Mouse (Mus musculus) heart, adult 2 months (tissue): ENCODE results near the gene Top3b. TPM values are rescaled to one million over a fixed set of nuclear protein-coding genes. Genes with fewer than 3 reads are reported as not detected.

Experiments used
- DNase-seq, 2 experiments: peaks; one replicate each; pipeline ENCODE4 v3.0.0; 2021
- H3K27ac ChIP-seq: fragments of 200-600 bp; 2 replicates; pipeline ENCODE4 v1.8.1; 2022
- H3K27me3 ChIP-seq: fragments of 200-500 bp; 2 replicates; pipeline ENCODE4 v1.6.1; 2012; ENCODE audit warnings: mild to moderate bottlenecking, low read length, inconsistent platforms, mixed read lengths; ENCODE audit not compliant: control insufficient read depth, insufficient read depth
- H3K36me3 ChIP-seq: fragments of 200-500 bp; 2 replicates; pipeline ENCODE4 v1.6.1; 2012; ENCODE audit warnings: low read length, inconsistent platforms; ENCODE audit not compliant: control insufficient read depth, insufficient read depth
- H3K4me1 ChIP-seq: fragments of 200-500 bp; 2 replicates; pipeline ENCODE4 v1.6.1; 2011; ENCODE audit warnings: low read length; ENCODE audit not compliant: control insufficient read depth, insufficient read depth
- H3K4me3 ChIP-seq: fragments of 200-600 bp; 2 replicates; pipeline ENCODE4 v1.8.1; 2022
- H3K79me2 ChIP-seq: fragments of 200-500 bp; replicated peaks from 2 replicates; pipeline ENCODE4 v1.6.1; 2012; ENCODE audit warnings: mild to moderate bottlenecking, inconsistent platforms, low read length, moderate library complexity, mixed read lengths; ENCODE audit not compliant: control insufficient read depth, insufficient read depth
- H3K9ac ChIP-seq: fragments of 200-500 bp; 2 replicates; pipeline ENCODE4 v1.6.1; 2012; ENCODE audit warnings: low read depth, mild to moderate bottlenecking, control low read depth, inconsistent platforms, low read length, mixed read lengths
- CTCF ChIP-seq: fragments of 200-600 bp; IDR thresholded peaks from 2 replicates; pipeline ENCODE4 v1.8.1; 2022; ENCODE audit warnings: antibody characterized with exemption, mild to moderate bottlenecking, moderate library complexity
- EP300 ChIP-seq: fragments of 200-500 bp; IDR thresholded peaks from 2 replicates; pipeline ENCODE4 v1.6.1; 2011; ENCODE audit warnings: low read depth, low read length, control low read depth; ENCODE audit not compliant: insufficient read depth
- POLR2A ChIP-seq: fragments of 200-500 bp; IDR thresholded peaks from 2 replicates; pipeline ENCODE4 v1.6.1; 2011; ENCODE audit warnings: mild to moderate bottlenecking, low read depth, low read length, control low read depth; ENCODE audit not compliant: insufficient read depth
- WGBS: fragments of 180-500 bp; shearing (Covaris S2); methylation state at CpG from one replicate; pipeline ENCODE4 v1.1.7; 2018; 5-methylcytosine and 5-hydroxymethylcytosine counted together
- intact Hi-C: fragments of 180-260 bp; cut with DNase I; formaldehyde crosslinking; loops from one replicate; pipeline ENCODE4 v1.15.1; 2025
- polyA plus RNA-seq: library from polyadenylated mRNA; depleted of rRNA; stranded (reverse); fragments of >200 nt; gene quantifications from 2 replicates; pipeline ENCODE4 v1.2.3, GENCODE M21; 2012
- total RNA-seq, 2 experiments: library from RNA; stranded (reverse); gene quantifications; 2 replicates each; pipeline ENCODE4 v1.2.3; 2021

Gene Top3b
- total and polyA plus RNA-seq, 3 experiments = 23.7 to 38.1 (median 24.3) TPM

DNA sequence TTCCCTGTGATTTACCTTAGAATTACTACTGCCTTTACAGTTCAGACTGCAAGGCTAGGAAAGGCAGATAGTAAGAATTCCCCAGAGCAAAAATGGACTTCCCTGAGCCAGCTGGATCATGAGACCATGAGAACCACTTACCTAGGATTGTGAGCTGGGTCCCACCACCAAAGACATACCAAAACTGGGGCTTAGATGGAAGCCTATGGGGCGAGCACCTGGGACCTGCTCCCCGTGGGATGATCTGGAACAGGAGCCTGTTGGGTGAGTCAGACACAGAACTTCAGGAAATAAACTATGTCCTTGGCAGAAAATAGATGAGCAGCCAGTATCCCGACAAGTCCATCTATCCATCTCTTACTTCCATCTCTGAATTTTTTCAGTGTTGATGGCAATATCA, 8.2 kb upstream of the Top3b start:
- Histone ChIP-seq H3K36me3 (no peaks in the 10 kb centered on the region), H3K27me3 (no peaks in the 10 kb centered on the region), H3K4me3 (no peak overlapping the region), H3K4me1 (no peaks in the 10 kb centered on the region), H3K9ac (no peak overlapping the region), H3K79me2 (no peaks in the 10 kb centered on the region), H3K27ac (no peak overlapping the region)
- intact Hi-C loops = no loop called here
- TF ChIP-seq POLR2A = no peak
- no peak for TF ChIP-seq EP300
- no peak for TF ChIP-seq CTCF
- DNase-seq = no peak
- 61% methylated on average over 3 of the region's 3 CpGs for WGBS

DNA sequence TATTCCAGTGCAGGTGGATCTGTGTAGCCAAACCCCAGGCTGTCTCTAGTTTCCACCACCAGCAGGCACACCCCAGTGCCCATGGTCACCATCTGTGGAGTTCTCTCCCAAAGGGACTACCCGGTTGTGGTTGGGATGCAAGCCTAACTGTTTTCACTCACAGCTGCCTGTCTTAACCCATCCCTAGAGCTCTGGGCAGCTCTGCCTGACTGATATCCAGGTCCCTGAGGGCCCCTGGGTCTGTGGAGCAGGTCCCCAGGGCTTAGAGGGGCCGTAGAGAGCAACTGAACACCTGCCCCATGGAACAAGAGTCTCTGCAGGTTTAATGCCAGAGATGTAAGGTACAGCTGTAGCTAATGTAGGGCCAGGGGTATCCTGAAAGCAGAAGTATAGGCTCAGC, 6.6 kb upstream of the Top3b start, which contains the start of gene Igll1:
TSS of gene Igll1 (minus strand) at position 8 of the 400 bp plus-strand sequence.
- no peak within 1 kb of the TSS for H3K9ac ChIP-seq
- no peak within 1 kb of the TSS for H3K27ac ChIP-seq
- no peak for DNase-seq
- H3K36me3 ChIP-seq = no peaks in the 10 kb centered on the region
- intact Hi-C loops = no loop called here
- no peaks in the 10 kb centered on the region for H3K4me1 ChIP-seq
- TF ChIP-seq EP300 = no peak
- TF ChIP-seq CTCF = no peak
- no peak for TF ChIP-seq POLR2A
- H3K4me3 ChIP-seq = no peak within 1 kb of the TSS
- 63% methylated on average over 2 of the region's 2 CpGs for WGBS
- no peaks in the 10 kb centered on the region for H3K79me2 ChIP-seq
- no peaks in the 10 kb centered on the region for H3K27me3 ChIP-seq

DNA sequence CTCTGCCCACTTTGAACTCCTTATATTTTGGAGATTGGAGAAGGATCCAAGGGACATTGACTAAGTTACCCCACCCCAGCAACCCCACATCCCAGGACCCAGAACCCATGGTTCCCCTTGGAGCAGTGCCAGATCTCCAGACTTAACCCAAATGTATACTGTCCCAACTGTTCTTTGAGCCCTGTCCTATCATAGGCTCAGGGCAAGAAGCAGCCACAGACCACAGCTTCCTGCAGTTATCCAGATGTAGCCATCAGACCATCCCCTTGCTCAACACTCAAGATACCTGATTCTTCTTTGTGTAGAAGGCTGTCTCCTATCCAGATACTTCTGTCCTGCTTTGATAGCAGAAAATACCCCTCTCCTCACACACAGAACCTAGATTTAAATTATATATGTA, 5.3 kb upstream of the Top3b start:
- TF ChIP-seq CTCF (no peak), EP300 (no peak), POLR2A (no peak)
- no peaks in the 10 kb centered on the region for H3K27me3 ChIP-seq
- no peak overlapping the region for H3K4me3 ChIP-seq
- no peaks in the 10 kb centered on the region for H3K79me2 ChIP-seq
- intact Hi-C loops = no loop called here
- H3K27ac ChIP-seq = no peak overlapping the region
- no peaks in the 10 kb centered on the region for H3K4me1 ChIP-seq
- no peak for DNase-seq
- H3K9ac ChIP-seq = no peak overlapping the region
- H3K36me3 ChIP-seq = no peaks in the 10 kb centered on the region

DNA sequence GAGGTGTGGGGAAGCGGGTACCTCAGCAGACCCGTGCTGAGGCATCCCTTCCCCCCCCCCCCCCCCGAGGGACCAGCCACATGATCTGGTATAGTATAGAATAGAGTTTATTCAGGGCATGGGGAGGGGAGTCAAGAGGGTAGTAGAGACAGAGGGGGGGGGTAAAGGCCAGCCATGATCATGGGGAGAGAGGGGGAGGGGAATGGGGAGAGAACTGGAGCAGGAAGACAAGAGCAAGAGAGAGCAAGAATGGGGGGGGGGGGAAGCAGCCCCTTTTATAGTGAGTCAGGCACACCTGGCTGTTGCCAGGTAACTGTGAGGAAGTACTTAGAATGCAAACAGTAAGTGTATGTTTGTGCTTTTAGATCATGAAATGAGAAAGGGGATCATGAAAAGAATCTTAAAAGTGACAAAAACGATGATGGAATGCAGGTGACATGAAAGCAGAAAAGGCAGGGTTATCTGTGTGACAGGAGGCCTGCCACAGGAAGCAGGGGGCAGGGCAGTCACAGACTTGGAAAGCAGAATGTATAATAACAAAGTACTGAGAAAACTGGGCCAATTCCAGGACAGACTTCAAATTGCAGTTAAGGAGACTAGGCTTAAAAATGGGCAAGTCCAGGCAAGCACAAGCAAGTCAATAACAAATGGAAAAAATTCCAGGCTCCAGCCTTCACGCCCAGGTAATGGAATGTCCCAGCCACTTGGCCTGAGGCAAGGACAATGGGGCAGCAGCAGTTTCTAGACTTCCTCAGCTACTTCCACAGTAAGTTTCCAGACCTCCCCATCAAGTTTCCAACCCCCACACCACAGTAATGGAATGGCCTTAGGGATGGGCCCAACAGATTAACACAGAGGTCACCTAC, 4.6 kb upstream of the Top3b start:
- peak in 1 of 2 experiments; percentile 12 for DNase-seq

DNA sequence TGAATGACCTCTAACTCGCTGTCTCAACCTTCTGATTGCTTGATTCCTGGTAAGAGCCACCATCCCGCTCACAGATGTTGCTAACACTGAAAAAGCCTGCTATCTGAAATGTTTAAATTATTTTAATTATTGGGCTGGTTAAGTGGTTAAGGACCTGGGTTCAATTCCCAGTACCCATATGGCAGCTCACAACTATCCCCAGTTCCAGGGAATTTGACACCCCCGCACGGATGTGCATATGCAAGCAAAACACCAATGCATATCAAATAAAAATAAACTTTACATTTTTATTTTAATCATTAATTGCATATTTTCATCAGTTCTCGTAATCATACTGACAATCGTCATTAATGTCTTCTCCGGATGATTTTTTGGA, 307 bp upstream of the Top3b start:
- no peak for TF ChIP-seq EP300
- TF ChIP-seq CTCF = no peak
- TF ChIP-seq POLR2A = no peak
- Histone ChIP-seq H3K79me2 (0 out of 2 replicates have a peak, but pooled peaks cover 1% of the 10 kb centered on the region), H3K4me1 (0 out of 2 replicates have a peak, but pooled peaks cover 2% of the 10 kb centered on the region), H3K36me3 (peaks cover 6% of the 10 kb centered on the region; the same call in 1 of the 2 replicates), H3K27me3 (no peaks in the 10 kb centered on the region), H3K9ac (no peak overlapping the region), H3K27ac (peak overlapping the region; percentile 92), H3K4me3 (peak overlapping the region; percentile 75)
- intact Hi-C loops = loop anchor here (2.0 kb wide), 1 partner anchor 15 kb away; no protein-coding TSS in a partner anchor
- WGBS = 31% methylated on average over 7 of the region's 7 CpGs
- no peak for DNase-seq

More for the DNA sequence above, 4.6 kb upstream of the Top3b start:
- no peak overlapping the region for H3K4me3 ChIP-seq
- H3K27me3 ChIP-seq = no peaks in the 10 kb centered on the region
- 51% methylated on average over 4 of the region's 5 CpGs for WGBS
- no peaks in the 10 kb centered on the region for H3K79me2 ChIP-seq
- no peaks in the 10 kb centered on the region for H3K36me3 ChIP-seq
- intact Hi-C loops = no loop called here
- TF ChIP-seq EP300 = no peak
- TF ChIP-seq POLR2A = no peak
- no peak for TF ChIP-seq CTCF
- no peak overlapping the region for H3K27ac ChIP-seq
- no peaks in the 10 kb centered on the region for H3K4me1 ChIP-seq
- H3K9ac ChIP-seq = no peak overlapping the region

DNA sequence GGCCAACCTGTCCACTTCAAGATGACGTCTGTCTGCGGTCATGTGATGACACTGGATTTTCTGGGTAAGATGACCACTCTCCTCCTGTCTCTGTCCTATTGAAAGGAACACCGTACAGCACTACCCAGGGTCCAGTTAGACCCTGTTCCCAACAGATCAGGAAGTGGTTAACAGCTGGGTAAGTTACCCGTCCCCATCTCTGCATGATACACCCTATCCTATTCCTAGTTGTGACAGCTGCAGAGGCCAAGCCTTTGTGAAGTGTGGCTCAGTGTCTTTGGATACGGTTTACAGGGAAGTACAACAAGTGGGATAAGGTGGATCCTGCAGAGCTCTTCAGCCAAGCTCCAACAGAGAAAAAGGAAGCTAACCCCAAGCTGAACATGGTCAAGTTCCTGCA, 8.5 kb downstream of the Top3b start:
- Histone ChIP-seq H3K27ac (no peak overlapping the region), H3K36me3 (no peaks in the 10 kb centered on the region), H3K27me3 (no peaks in the 10 kb centered on the region), H3K4me1 (0 out of 2 replicates have a peak, but pooled peaks cover 2% of the 10 kb centered on the region), H3K4me3 (no peak overlapping the region), H3K9ac (no peak overlapping the region), H3K79me2 (0 out of 2 replicates have a peak, but pooled peaks cover 1% of the 10 kb centered on the region)
- 84% methylated on average over 5 of the region's 5 CpGs for WGBS
- intact Hi-C loops = no loop called here
- DNase-seq = no peak
- no peak for TF ChIP-seq POLR2A
- no peak for TF ChIP-seq EP300
- TF ChIP-seq CTCF = no peak
